Mouse (Mus musculus): ENCODE results near the gene Llph. TPM values are rescaled to one million over a fixed set of nuclear protein-coding genes. Genes with fewer than 3 reads are reported as not detected.

Gene Llph
- total RNA-seq, 2 experiments from 2014 or later, result 18.9 to 19.6 TPM

GRCm38 (mm10) chr10:120272270-120272883 lies 45.5 kb downstream of the Llph start:
- DNase-seq (ENCODE audit: low spot score in 2 of 2), result no peak

- DNase-seq (ENCODE audit: low spot score in 2 of 2), result no peak
These were observed 46.5 kb downstream of the Llph start for GRCm38 (mm10) chr10:120273335-120273734.

- no peak for DNase-seq (ENCODE audit: low spot score in 2 of 2)
These were observed 52.7 kb downstream of the Llph start for GRCm38 (mm10) chr10:120279482-120280128.

- DNase-seq (ENCODE audit: low spot score in 2 of 2), result no peak
These were observed 53.5 kb downstream of the Llph start for GRCm38 (mm10) chr10:120280375-120280774.

- no peak for DNase-seq (ENCODE audit: low spot score in 2 of 2)
These were observed 54.8 kb downstream of the Llph start for GRCm38 (mm10) chr10:120281700-120282099.

Other genes with a start within 250 kb of the Llph start
- 1 to 10 TPM; 6.2 to 8.1 TPM for gene Helb, start 114.1 kb upstream of the Llph start, total RNA-seq (2021)
- 10 to 100 TPM; 67.2 to 69.4 TPM for gene Tmbim4, start 25.5 kb upstream of the Llph start, total RNA-seq (2021)
- 1 to 10 TPM; 4.6 to 6.2 TPM for gene Irak3, start 24.9 kb upstream of the Llph start, total RNA-seq (2021)
- gene Hmga2, start 249.4 kb downstream of the Llph start, total RNA-seq (2021), result 1 to 10 TPM; 1.6 to 2.0 TPM

Measured in gastrocnemius, postnatal 4 days (tissue).